Mouse (Mus musculus) ES-Bruce4 (cell line): ENCODE data around the gene 4921517D22Rik.

Experiments
- CTCF ChIP-seq: IDR thresholded peaks from one replicate; pipeline ENCODE4 v1.8.1; 2011; ENCODE audit warnings: low read depth, low read length
- EP300 ChIP-seq: IDR thresholded peaks from 2 replicates; pipeline ENCODE4 v1.6.1; 2011; ENCODE audit warnings: low read depth, low read length; ENCODE audit not compliant: insufficient read depth
- POLR2A ChIP-seq: IDR thresholded peaks from one replicate; pipeline ENCODE4 v1.8.1; 2011; ENCODE audit warnings: low read length; ENCODE audit not compliant: insufficient read depth

- TF ChIP-seq CTCF (no peak), POLR2A (no peak), EP300 (no peak)
Measured at GRCm38 (mm10) chr13:59660371-59660770, 33.5 kb downstream of the 4921517D22Rik start.
